Mouse (Mus musculus) heart, postnatal 25 days (tissue): ENCODE data around the gene Cisd1. TPM values are rescaled to one million over a fixed set of nuclear protein-coding genes. Genes with fewer than 3 reads are reported as not detected.

ENCODE experiments used
- DNase-seq: peaks from one replicate; pipeline ENCODE4 v3.0.0; 2022; ENCODE audit warnings: low spot score
- intact Hi-C: fragments of 180-260 bp; cut with DNase I; formaldehyde crosslinking; loops from one replicate; pipeline ENCODE4 v1.15.1; 2025
- total RNA-seq, 2 experiments: library from RNA; stranded (reverse); gene quantifications; 2 replicates each; pipeline ENCODE4 v1.2.3; 2021

The Cisd1 gene
- total RNA-seq, 2 experiments from 2014 or later = 306 to 315 TPM

DNA sequence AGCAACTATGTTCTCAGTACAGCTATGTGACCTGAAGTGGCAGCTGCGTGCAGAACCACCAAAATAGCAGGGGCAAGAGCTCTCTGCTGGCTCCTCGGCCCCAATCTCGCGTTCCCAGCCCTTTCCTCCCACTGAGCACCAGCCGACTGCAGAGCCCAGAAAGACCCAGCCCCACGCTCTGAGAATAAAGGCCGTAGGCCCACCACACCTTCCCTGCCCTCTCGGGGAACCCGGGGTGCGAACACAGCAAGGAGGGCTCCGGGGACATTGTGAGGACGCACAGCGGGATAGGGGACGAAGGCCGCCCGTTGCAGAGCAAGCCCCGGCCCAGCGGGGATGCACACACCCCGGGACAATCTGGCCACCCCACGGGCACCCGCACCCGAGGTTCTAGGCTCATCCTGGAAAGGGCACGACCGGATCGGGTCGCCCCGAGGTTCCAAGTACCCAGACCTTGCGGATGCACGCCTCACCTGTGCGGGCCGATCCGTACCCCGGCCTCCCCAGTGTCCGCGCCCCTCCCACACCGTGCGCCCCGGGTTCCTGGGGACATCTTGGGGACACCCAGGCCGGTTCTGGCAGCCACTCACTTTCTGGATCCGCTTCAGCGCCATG, 60.1 kb downstream of the Cisd1 start:
- DNase-seq = no peak
- intact Hi-C loops = loop anchor here (2.0 kb wide), 1 partner anchor 48 kb away; no protein-coding TSS in a partner anchor

GRCm38 (mm10) chr10:71284131-71284510, 60.6 kb downstream of the Cisd1 start:
- intact Hi-C loops = loop anchor here (2.0 kb wide), 1 partner anchor 47 kb away; no protein-coding TSS in a partner anchor
- DNase-seq = no peak

Other genes with a start within 250 kb of the Cisd1 start
- 10 to 100 TPM; 16.6 to 19.4 TPM for gene Bicc1, start 185.3 kb downstream of the Cisd1 start, total RNA-seq
- 10 to 100 TPM; 62.7 TPM for gene Tfam, start 106.7 kb downstream of the Cisd1 start, total RNA-seq
- 10 to 100 TPM; 46.5 to 53.1 TPM for gene Ube2d1, start 59.7 kb downstream of the Cisd1 start, total RNA-seq
- gene Ipmk, start 2.8 kb upstream of the Cisd1 start, total RNA-seq = 10 to 100 TPM; 12.8 to 14.6 TPM